Comparison of ENCODE assay signal across 13 mouse cellular contexts in the genomic region with DNA sequence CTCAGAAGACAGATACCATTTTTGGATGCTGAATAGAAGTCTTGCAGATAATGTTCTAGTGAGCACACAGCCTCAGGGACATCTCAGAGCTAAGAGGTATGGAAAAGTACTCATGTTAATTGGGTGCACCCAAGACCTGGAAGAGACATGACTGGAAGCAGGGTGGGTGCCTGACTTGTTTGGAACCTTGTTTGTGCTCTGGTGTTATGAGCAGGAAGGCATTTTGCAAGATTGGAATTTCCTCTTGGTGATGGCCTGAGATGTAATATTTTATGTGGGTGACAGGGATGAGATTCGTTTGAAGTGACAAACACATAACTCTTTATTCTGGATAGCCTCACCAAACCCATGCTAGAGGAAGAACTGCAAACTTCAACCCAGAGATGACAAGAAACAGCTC.
"Had no signal": no experiment of that assay in that cellular context is flagged by ENCODE, and none has a peak within 500 bp of the region (broad histone marks: within the 10 kb centered on the region; RNA-seq: fewer than 3 reads in every experiment).

No protein-coding gene starts in this region.

- H3K27me3 ChIP-seq: liver, embryonic 13.5 days had no signal

- H3K4me2 ChIP-seq: liver, embryonic 13.5 days; midbrain, embryonic 11.5 days had no signal

- H3K9ac ChIP-seq: liver, embryonic 13.5 days had no signal

- H3K9me3 ChIP-seq: liver, embryonic 13.5 days had no signal

- DNase-seq: liver, embryonic 13.5 days; lung, adult 2 months; lung, postnatal 14 days; lung, postnatal 4 days; midbrain, embryonic 14.5 days; right cerebral cortex, postnatal 4 days; thymus, adult 2 months; thymus, postnatal 14 days; thymus, postnatal 4 days had no signal

- H3K36me3 ChIP-seq: liver, embryonic 13.5 days had no signal

- H3K27ac ChIP-seq: liver, embryonic 13.5 days; stomach, postnatal 0 days had no signal

- H3K4me3 ChIP-seq: liver, embryonic 13.5 days had no signal

- ATAC-seq: inflammation-experienced regulatory T-cells, adult 6 months; intestine, embryonic 16.5 days had no signal

- H3K4me1 ChIP-seq: liver, embryonic 13.5 days had no signal
